Mouse (Mus musculus) heart, adult 10 weeks (tissue): ENCODE results near the gene Sprtn. TPM values are rescaled to one million over a fixed set of nuclear protein-coding genes. Genes with fewer than 3 reads are reported as not detected.

Experiments used
- polyA plus RNA-seq: library from polyadenylated mRNA; stranded (reverse); fragments of 350-450 nt; fragmentation: Illumina TruSeq; extraction: RNeasy Lipid Tissue Mini Kit (QIAGEN cat#74804); gene quantifications from one replicate; pipeline ENCODE4 v1.2.3, GENCODE M21; 2014; ENCODE audit warnings: low read depth, low replicate concordance

Gene Sprtn
- polyA plus RNA-seq = 13.0 TPM

GRCm38 (mm10) chr8:124897386-124898250 is at the start of gene Sprtn, which contains the start of gene Exoc8:
TSS of gene Sprtn (plus strand) at chr8:124897886.
TSS of gene Exoc8 (minus strand) at chr8:124897705.

DNA sequence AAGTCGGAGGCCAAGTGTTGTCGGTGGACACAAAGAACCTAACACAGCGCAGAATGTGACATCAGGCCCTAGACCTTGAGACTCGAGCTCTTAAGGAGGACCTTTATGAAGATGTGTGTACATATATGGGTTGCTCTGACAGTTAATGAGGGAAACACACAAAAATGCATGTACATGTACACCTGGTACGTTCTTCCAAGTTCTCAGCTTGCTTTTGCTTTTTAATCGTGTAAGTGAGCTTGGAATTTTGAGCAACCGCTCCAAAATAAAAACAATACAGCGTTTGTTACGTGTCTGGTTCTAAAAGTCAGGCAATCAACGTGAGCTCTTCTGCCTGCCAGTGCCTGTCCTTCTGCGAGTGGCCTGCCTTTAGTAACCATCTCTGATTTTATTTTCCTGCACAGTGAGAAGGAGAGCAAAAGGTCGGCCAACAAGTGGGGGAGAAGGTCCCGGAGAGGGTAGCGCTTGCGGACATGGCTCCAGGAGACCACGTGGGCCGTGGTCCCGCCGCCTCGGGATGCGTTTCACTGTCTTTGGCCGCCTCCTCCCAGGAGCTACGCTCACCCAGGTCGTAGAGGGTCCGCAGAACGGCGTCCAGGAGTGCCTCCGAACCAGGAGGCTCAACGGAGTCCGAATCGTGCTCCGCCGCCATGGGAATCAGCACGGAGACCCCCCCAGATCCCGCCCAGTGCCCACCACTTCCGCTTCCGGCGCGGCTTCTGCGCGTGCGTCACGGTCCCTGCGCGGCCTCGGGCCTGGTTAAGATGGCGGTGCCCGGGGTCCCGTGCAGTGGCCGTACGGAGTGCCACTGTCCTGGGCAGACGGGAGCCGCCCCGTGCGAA is 35.1 kb upstream of the Sprtn start, which contains the start of the genes Gnpat and 2810004N23Rik:
Gene Gnpat, plus strand, starts transcription at position 713 of the 842 bp plus-strand sequence.
Gene 2810004N23Rik, minus strand, starts transcription at position 800 of the 842 bp plus-strand sequence.

GRCm38 (mm10) chr8:124949209-124950068 is 51.8 kb downstream of the Sprtn start, which contains the start of gene Egln1:
TSS of gene Egln1 (minus strand) at chr8:124949324.

Other genes with a start within 250 kb of the Sprtn start
- 46.7 TPM for gene 2310022B05Rik, start 234.5 kb upstream of the Sprtn start, polyA plus RNA-seq
- 16.0 TPM for gene Ttc13, start 175.9 kb upstream of the Sprtn start, polyA plus RNA-seq
- 8.5 TPM for gene Arv1, start 175.7 kb upstream of the Sprtn start, polyA plus RNA-seq
- gene Fam89a, start 146.1 kb upstream of the Sprtn start, polyA plus RNA-seq = 1.9 TPM
- gene Trim67, start 104.8 kb upstream of the Sprtn start, polyA plus RNA-seq = 1.1 TPM
- 230 TPM for gene Gnpat, start 34.9 kb upstream of the Sprtn start, polyA plus RNA-seq
- gene 2810004N23Rik, start 34.8 kb upstream of the Sprtn start, polyA plus RNA-seq = 72.8 TPM
- gene Exoc8, start 181 bp upstream of the Sprtn start, polyA plus RNA-seq = 9.3 TPM
- 268 TPM for gene Egln1, start 51.4 kb downstream of the Sprtn start, polyA plus RNA-seq
- gene Tsnax, start 115.1 kb downstream of the Sprtn start, polyA plus RNA-seq = 74.2 TPM
- gene Disc1, start 156.3 kb downstream of the Sprtn start, polyA plus RNA-seq = 1.4 TPM